Mouse (Mus musculus): ENCODE measurements around the gene Cops2. TPM values are rescaled to one million over a fixed set of nuclear protein-coding genes. Genes with fewer than 3 reads are reported as not detected.

Gene Cops2
- polyA plus RNA-seq, 1 experiment from 2014 or later, result 66.9 TPM

Other genes starting within 250 kb of the Cops2 start
- 4.4 and 4.5 TPM in 2 replicates for gene Cep152, start 234.0 kb downstream of the Cops2 start, polyA plus RNA-seq (2015; fragmentation: Nextera tagmentation; extraction: Ambion mirVana)
- gene Eid1, start 186.0 kb downstream of the Cops2 start, polyA plus RNA-seq (2015; fragmentation: Nextera tagmentation; extraction: Ambion mirVana), result 314 and 348 TPM in 2 replicates
- gene Shc4, start 135.0 kb downstream of the Cops2 start, polyA plus RNA-seq (2015; fragmentation: Nextera tagmentation; extraction: Ambion mirVana), result 1.5 and 1.6 TPM in 2 replicates
- 29.6 and 30.7 TPM in 2 replicates for gene Secisbp2l, start 76.3 kb downstream of the Cops2 start, polyA plus RNA-seq (2015; fragmentation: Nextera tagmentation; extraction: Ambion mirVana)
- gene Galk2, start within 50 bp of the Cops2 start, polyA plus RNA-seq (2015; fragmentation: Nextera tagmentation; extraction: Ambion mirVana), result 28.7 and 29.1 TPM in 2 replicates
- 0.61 and 0.65 TPM in 2 replicates for gene Fgf7, start 175.5 kb upstream of the Cops2 start, polyA plus RNA-seq (2015; fragmentation: Nextera tagmentation; extraction: Ambion mirVana)

All from forebrain, embryonic 15.5 days (tissue).